Mouse (Mus musculus) ovary, adult 18-20 months (tissue): ENCODE measurements around the gene Fah.

ENCODE experiments used
- DNase-seq: peaks from one replicate; pipeline ENCODE4 v3.0.0; 2022; ENCODE audit warnings: low spot score, mixed read lengths

Gene Fah

DNA sequence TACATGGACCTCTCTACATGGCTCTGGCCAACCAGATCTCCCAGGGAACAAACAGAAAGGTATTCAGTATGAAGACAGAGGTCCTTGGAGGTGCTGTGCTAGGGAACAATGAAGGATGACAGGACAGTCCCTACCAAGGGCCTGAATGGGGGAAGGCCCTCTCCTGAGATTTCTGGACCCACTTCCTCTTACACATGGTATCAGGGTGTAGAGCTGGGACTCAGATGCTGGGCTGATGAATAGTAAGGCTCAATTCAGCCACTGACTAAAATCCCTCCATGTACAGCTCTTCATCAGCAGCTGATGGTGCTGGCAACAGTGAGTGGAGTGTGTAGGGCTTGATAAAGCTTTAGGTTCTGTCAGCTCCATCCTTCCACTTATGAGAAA is 11.6 kb downstream of the Fah start:
- no peak for DNase-seq

GRCm38 (mm10) chr7:84594087-84594916 is 12.2 kb downstream of the Fah start:
- no peak for DNase-seq

DNA sequence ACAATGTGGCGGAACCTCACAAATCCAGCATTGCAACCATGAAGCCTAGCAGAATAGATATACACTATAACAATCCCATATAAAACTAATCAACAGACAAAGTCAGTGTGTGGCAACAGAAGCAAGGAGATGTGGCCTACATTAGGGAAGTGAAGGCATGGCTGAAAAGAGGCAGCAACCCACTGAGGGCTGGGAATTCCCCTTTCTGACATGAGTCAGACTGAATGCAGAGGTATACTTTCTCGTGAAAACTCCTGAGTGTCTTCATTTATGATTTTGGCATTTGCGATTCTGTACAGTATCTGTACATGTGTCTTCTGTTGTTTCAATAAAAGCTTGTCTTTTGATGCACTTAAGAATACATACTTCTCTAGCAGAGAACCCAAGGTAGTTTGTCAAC is 15.2 kb downstream of the Fah start:
- no peak for DNase-seq

DNA sequence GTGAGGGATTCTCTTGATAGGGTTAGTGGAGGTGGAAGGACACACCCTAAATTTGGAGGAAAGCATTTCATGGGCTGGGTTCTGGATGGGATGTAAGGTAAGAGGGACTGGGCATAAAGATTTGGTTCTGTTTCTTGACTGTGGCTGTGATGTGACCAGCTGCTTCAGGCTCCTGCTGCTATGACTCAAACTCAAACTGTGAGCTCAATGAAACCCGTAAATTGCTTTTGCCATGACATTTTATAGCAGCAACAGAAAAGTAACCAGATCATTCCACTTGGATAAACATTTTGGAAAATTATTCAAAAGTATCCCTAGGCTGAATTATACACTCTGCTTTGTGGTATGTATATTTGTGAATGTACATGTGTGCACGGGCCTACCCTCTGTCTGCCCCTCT is 15.9 kb downstream of the Fah start:
- no peak for DNase-seq

DNA sequence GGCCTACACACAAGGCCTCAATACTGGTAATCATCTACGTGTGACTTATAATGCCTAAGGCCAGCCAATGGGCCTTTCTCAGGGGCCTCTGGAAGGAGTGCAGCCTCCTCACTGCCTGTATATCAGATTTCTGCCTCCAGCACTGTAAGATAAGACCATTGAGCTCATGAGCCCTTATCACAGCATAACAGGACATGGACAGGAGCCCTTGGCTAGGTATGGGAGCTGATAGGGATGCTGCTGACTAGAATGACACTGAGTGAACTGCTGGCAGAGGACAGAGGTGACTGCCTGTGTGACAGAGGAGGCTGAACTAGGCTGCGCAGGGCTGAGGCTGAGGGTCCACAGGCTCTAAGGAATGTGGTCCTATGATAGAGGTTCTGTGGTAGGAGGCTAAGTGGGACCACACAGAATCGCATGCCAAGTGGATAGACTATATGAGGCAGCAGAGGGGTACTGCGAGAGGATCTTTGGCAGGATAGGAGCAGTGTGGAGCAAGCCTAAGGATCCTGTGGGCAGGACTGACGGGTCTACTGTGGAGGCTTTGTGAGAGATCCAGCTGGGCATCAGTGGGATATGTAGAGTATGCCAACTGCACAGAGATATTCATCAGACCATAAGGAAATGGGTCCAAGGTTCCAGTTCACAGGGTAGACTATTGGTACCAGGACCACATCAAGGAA is 19.3 kb downstream of the Fah start:
- DNase-seq = no peak

- no peak for DNase-seq
Measured at GRCm38 (mm10) chr7:84586360-84587100, 20.0 kb downstream of the Fah start.

- no peak for DNase-seq
Measured at GRCm38 (mm10) chr7:84585086-84585485, 21.4 kb downstream of the Fah start.

DNA sequence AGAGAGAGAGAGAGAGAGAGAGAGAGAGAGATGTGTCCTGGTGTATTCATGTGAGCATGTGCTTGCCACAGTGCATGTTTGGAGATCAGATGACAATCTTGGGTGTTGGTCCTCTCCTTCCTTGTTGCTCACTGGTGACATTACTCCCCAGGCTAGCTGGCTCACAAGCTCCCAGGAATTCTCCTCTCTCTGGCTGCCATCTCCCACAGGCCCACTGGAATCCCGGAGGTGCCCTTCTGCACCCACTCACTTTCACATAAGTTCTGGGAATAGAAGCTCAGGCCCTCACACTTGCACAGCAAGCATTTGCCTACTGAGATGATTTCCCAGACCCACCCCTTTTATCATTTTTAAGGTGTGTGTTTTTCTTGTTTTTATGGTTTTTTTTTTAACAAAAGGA is 26.8 kb downstream of the Fah start:
- DNase-seq = no peak

DNA sequence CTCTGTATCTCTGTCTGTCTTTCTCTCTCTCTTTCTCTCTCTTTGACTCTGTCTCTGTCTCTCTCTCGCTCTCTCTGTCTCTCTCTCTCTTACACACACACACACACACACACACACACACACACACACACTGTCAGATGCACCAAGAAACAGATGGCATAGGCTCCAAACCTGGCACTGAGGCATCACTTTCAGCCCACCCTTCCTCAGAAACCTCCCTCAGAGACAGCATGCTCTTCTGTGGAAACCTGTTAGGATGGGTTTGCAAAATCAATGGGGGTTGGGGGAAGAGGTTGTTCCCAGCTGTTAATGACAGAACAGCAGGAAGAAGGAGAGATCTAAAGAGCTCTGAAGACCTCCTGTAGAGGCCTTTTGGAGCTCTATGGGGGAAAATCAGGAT is 27.7 kb downstream of the Fah start:
- no peak for DNase-seq

GRCm38 (mm10) chr7:84577034-84577433 is 29.5 kb downstream of the Fah start:
- DNase-seq = no peak

DNA sequence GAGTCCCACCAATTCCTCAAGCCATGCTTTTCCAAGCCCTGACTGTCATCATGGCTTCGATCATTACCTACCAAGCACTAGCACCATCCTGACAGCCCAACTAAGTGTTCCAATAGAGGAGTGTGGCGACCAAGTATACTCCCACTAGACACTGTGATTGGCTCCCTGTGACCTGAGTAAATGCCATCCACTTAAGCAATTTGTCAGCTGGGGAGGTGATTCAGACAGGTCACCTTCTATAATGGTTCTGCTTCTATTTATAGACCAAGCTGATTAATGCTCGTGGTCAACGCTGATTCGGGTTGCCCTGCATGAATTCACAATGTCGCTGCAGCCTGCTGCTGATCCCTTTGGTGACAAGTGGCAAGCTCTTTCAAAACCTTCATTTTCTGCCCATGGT is 40.3 kb downstream of the Fah start:
- DNase-seq = no peak

DNA sequence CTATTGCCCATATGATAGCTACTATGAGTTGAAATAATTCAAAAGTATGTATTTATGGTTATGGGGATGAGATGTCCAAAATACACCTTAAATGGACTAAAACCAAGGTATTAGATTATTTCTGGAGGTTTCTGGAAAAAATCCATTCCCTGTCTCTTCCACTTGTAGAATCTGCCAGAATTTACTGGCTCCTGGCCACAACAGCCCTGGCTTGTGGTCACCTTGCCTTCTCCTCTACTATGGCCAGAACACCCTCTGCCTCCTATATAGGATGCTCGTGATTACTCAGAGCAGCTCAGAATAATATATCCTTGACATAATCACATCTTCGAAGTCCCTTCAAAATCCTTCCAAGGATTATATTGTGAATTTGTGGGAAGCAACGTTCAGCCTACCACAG is 42.3 kb downstream of the Fah start:
- DNase-seq = no peak

DNA sequence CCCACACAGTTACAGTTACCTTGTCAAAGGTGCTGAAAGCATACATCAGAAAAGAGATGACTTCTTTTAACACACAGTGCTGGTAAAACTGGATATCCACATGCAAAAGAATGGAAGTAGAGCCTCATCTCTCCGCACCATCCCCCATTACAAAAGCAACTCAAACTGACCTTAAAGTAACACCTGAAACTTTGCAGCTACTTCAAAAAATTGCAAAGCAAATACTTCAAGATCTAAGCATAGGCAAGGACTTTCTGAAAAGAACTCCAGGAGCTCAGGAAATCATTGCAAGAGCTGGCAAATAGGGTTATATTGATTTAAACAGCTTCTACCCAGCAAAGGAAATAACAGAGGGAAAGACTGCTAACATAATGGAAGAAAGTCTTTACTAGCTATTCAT is 46.0 kb downstream of the Fah start:
- DNase-seq = no peak

DNA sequence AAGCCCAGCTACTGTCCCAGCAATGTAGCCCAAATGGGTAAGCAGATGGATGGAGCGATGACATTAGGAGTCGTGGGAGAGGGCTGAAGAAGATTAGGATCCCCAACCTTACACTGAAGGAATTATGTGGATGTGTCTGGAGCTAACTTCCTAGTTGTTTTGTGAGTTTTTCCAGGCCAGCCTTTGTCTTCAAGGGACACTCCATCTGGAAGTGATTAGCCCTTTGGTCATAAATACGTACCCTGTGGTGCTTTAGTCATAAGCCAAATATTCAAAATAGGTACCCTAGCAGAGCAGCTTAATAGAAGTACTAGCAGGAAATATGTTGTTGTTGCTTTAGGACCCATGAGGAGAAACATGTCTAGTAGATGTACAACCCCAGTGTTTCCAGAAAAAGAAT is 49.2 kb downstream of the Fah start:
- no peak for DNase-seq

GRCm38 (mm10) chr7:84555294-84555693 is 51.2 kb downstream of the Fah start:
- DNase-seq = no peak

- DNase-seq = no peak
Measured at GRCm38 (mm10) chr7:84551472-84551871, 55.0 kb downstream of the Fah start.

DNA sequence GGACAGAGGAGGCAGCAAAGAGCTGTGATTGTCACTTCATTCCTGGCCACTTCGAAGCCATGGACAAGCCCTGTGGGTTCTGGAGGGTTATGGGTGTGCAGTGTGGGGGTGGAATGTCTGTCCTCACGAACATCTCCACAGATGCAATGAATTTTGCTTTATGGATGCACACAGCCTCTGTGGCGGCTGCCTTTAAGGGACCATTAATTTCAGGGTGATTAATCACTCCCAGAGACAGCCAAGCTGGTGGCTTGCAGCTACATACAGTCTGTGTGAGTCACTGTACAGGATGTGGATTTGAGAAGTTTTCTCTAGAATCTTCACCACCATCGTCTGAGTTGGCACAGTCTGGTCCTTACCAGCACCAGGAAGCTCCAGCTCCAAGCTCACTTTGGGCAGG is 59.9 kb downstream of the Fah start:
- DNase-seq = no peak

DNA sequence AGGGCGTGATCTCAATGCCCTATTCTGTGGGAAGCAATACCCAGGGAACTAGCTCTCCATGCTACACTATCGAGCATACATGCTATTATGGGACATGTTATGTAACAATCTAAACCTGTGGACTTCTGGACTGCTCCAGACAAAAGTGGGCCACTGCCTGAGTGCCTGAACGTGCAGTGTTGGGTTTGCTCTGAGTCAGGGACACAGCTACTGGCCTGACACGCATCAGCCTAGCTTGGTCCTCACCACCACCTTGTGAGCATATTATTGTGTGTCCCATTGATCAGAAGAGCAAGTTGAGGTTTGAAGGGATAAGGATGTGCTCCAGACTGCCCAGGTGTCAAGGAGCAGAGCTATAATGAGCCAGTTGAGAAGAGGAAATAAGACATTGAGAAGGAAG is 61.6 kb downstream of the Fah start:
- DNase-seq = no peak
